Mouse (Mus musculus) MEL (cell line): ENCODE data around the gene Pfn1. TPM values are rescaled to one million over a fixed set of nuclear protein-coding genes. Genes with fewer than 3 reads are reported as not detected.

ENCODE experiments used
- DNase-seq: peaks from one replicate; pipeline ENCODE4 v3.0.0; 2011; ENCODE audit warnings: low read depth, low spot score
- H3K27ac ChIP-seq: 2 replicates; pipeline ENCODE4 v1.5.1; 2012; ENCODE audit warnings: low read depth, mild to moderate bottlenecking, control low read depth, low read length, moderate library complexity; ENCODE audit not compliant: control insufficient read depth
- H3K27me3 ChIP-seq, 2 experiments: fragments of 150-350 bp in 1 of 2; sonication (generic) in 1 of 2; 2 replicates each; pipeline ENCODE4 v1.6.1; 2012; ENCODE audit warnings: low read length in 2 of 2, mild to moderate bottlenecking in 2 of 2, improper control_type of control experiment in 1 of 2, moderate library complexity in 1 of 2; ENCODE audit not compliant: insufficient read depth in 2 of 2, control insufficient read depth in 1 of 2
- H3K36me3 ChIP-seq, 2 experiments: 2 replicates each; pipeline ENCODE4 v1.6.1; 2012 to 2014; ENCODE audit warnings: low read length in 2 of 2, improper control_type of control experiment in 1 of 2, inconsistent platforms in 1 of 2, mild to moderate bottlenecking in 1 of 2; ENCODE audit not compliant: insufficient read depth in 2 of 2, control insufficient read depth in 1 of 2
- H3K4me1 ChIP-seq, 2 experiments: fragments of 150-350 bp in 1 of 2; sonication (generic) in 1 of 2; 2 replicates each; pipeline ENCODE4 v1.6.1; 2012; ENCODE audit warnings: low read length in 2 of 2, improper control_type of control experiment in 1 of 2, mild to moderate bottlenecking in 1 of 2; ENCODE audit not compliant: insufficient read depth in 2 of 2, control insufficient read depth in 1 of 2
- H3K4me3 ChIP-seq, 2 experiments: fragments of 150-350 bp in 1 of 2; sonication (generic) in 1 of 2; 2 replicates each; pipeline ENCODE4 v1.5.1; 2012; ENCODE audit warnings: low read depth in 2 of 2, low read length in 2 of 2, mild to moderate bottlenecking in 2 of 2, moderate library complexity in 2 of 2, control low read depth in 1 of 2, improper control_type of control experiment in 1 of 2; ENCODE audit not compliant: control insufficient read depth in 1 of 2, insufficient read depth in 1 of 2
- H3K79me2 ChIP-seq: 2 replicates; pipeline ENCODE4 v1.6.1; 2012; ENCODE audit warnings: mild to moderate bottlenecking, low read length, moderate library complexity; ENCODE audit not compliant: control insufficient read depth, poor library complexity, insufficient read depth
- H3K9ac ChIP-seq: 2 replicates; pipeline ENCODE4 v1.6.1; 2012; ENCODE audit warnings: low read depth, mild to moderate bottlenecking, control low read depth, low read length, moderate library complexity; ENCODE audit not compliant: control insufficient read depth, poor library complexity, severe bottlenecking
- H3K9me3 ChIP-seq: fragments of 150-350 bp; sonication (generic); replicated peaks from 2 replicates; pipeline ENCODE4 v1.6.1; 2012; ENCODE audit warnings: mild to moderate bottlenecking, low read length, improper control_type of control experiment, moderate library complexity; ENCODE audit not compliant: insufficient read depth
- CHD1 ChIP-seq: IDR thresholded peaks from 2 replicates; pipeline ENCODE4 v1.6.1; 2012; ENCODE audit warnings: low read depth, mild to moderate bottlenecking, inconsistent platforms, low read length, improper control_type of control experiment
- EP300 ChIP-seq, 2 experiments: IDR thresholded peaks; 2 replicates each; pipeline ENCODE4 v1.6.1; 2011; ENCODE audit warnings: improper control_type of control experiment in 2 of 2, low read length in 2 of 2, low read depth in 1 of 2, mild to moderate bottlenecking in 1 of 2
- ETS1 ChIP-seq: IDR thresholded peaks from 2 replicates; pipeline ENCODE4 v1.6.1; 2012; ENCODE audit warnings: low read depth, mild to moderate bottlenecking, inconsistent platforms, low read length, improper control_type of control experiment, moderate library complexity
- GABPA ChIP-seq: IDR thresholded peaks from 2 replicates; pipeline ENCODE4 v1.6.1; 2012; ENCODE audit warnings: low read depth, mild to moderate bottlenecking, inconsistent platforms, low read length, improper control_type of control experiment, moderate library complexity
- GATA1 ChIP-seq: IDR thresholded peaks from 2 replicates; pipeline ENCODE4 v1.6.1; 2011; ENCODE audit warnings: low read depth, low read length, improper control_type of control experiment
- HCFC1 ChIP-seq: IDR thresholded peaks from 2 replicates; pipeline ENCODE4 v1.6.1; 2012; ENCODE audit warnings: low read depth, mild to moderate bottlenecking, inconsistent platforms, low read length, improper control_type of control experiment, moderate library complexity
- JUND ChIP-seq: IDR thresholded peaks from 2 replicates; pipeline ENCODE4 v1.6.1; 2011; ENCODE audit warnings: low read depth, mild to moderate bottlenecking, improper control_type of control experiment, low read length
- MAFK ChIP-seq: IDR thresholded peaks from 2 replicates; pipeline ENCODE4 v1.6.1; 2011; ENCODE audit warnings: low read depth, mild to moderate bottlenecking, low read length, improper control_type of control experiment, borderline replicate concordance
- POLR2AphosphoS5 ChIP-seq: IDR thresholded peaks from 2 replicates; pipeline ENCODE4 v1.6.1; 2012; ENCODE audit warnings: low read depth, borderline replicate concordance, mild to moderate bottlenecking, inconsistent platforms, low read length, moderate library complexity, mixed read lengths
- RCOR1 ChIP-seq: IDR thresholded peaks from 2 replicates; pipeline ENCODE4 v1.6.1; 2012; ENCODE audit warnings: low read depth, mild to moderate bottlenecking, inconsistent platforms, low read length, improper control_type of control experiment
- SIN3A ChIP-seq: IDR thresholded peaks from 2 replicates; pipeline ENCODE4 v1.6.1; 2012; ENCODE audit warnings: low read length, improper control_type of control experiment, inconsistent platforms
- TAL1 ChIP-seq: IDR thresholded peaks from 2 replicates; pipeline ENCODE4 v1.6.1; 2012; ENCODE audit warnings: mild to moderate bottlenecking, inconsistent platforms, low read length, moderate library complexity, mixed read lengths
- TBP ChIP-seq: IDR thresholded peaks from 2 replicates; pipeline ENCODE4 v1.8.0; 2011; ENCODE audit warnings: low read depth, low read length, improper control_type of control experiment
- TCF12 ChIP-seq: IDR thresholded peaks from 2 replicates; pipeline ENCODE4 v1.6.1; 2014; ENCODE audit warnings: low read depth, mild to moderate bottlenecking, inconsistent platforms, low read length, improper control_type of control experiment, moderate library complexity
- USF2 ChIP-seq, 2 experiments: IDR thresholded peaks; 2 replicates each; pipeline ENCODE4 v1.6.1; 2011 to 2012; ENCODE audit warnings: improper control_type of control experiment in 2 of 2, low read length in 2 of 2, borderline replicate concordance in 1 of 2, inconsistent platforms in 1 of 2, low read depth in 1 of 2, mild to moderate bottlenecking in 1 of 2; ENCODE audit not compliant: insufficient read depth in 1 of 2
- polyA plus RNA-seq, 2 experiments: library from polyadenylated mRNA; stranded (reverse) in 1 of 2; unstranded in 1 of 2; fragments of >175 nt in 1 of 2; fragments of >200 nt in 1 of 2; gene quantifications; 2 replicates each; pipeline versions ENCODE4 v1.2.1 to v1.2.4; 2012; ENCODE audit warnings: low replicate concordance in 2 of 2, low read depth in 1 of 2; ENCODE audit not compliant: insufficient read length in 2 of 2, insufficient read depth in 1 of 2, missing spikeins in 1 of 2
- total RNA-seq: library from RNA; depleted of rRNA; stranded (reverse); fragments of 300-350 nt; gene quantifications from 2 replicates; pipeline ENCODE4 v1.2.3, GENCODE M21; 2012

Gene Pfn1
- total and polyA plus RNA-seq, 3 experiments = 1,332 to 5,980 (median 2,392) TPM

- DNase-seq = peak; percentile 38
- Histone ChIP-seq H3K4me3 (peak overlapping the region; percentile 12 to 15; a peak in 3 of 4 replicates), H3K9ac (peak overlapping the region; percentile 92), H3K4me1 (peaks cover 12 to 52% of the 10 kb centered on the region in 2 experiments), H3K36me3 (peaks cover 17 to 54% of the 10 kb centered on the region in 2 experiments), H3K27me3 (no peaks in the 10 kb centered on the region), H3K9me3 (no peaks in the 10 kb centered on the region), H3K79me2 (peaks cover 80% of the 10 kb centered on the region), H3K27ac (peak overlapping the region; percentile 95)
- no peak for TF ChIP-seq ETS1
- 0 out of 2 replicates have a peak, but pooled peaks have one; percentile 33 for TF ChIP-seq POLR2AphosphoS5
Observed at GRCm38 (mm10) chr11:70649185-70649734, 5.2 kb downstream of the Pfn1 start.

- H3K27me3 ChIP-seq = no peaks in the 10 kb centered on the region
- H3K27ac ChIP-seq = peak overlapping the region; percentile 95
- peaks cover 12 to 52% of the 10 kb centered on the region in 2 experiments for H3K4me1 ChIP-seq
- TF ChIP-seq SIN3A (peak; percentile 59), HCFC1 (no peak), MAFK (0 out of 2 replicates have a peak, but pooled peaks have one; percentile 13), JUND (no peak), GATA1 (peak; percentile 90), USF2 (IDR thresholded peaks at IDR 0.05; ENCODE audit: borderline replicate concordance in 1 of 2, insufficient read depth in 1 of 2, low read depth in 1 of 2, low read length in 2 of 2) (no peak), EP300 (IDR thresholded peaks at IDR 0.05; ENCODE audit: low read depth in 1 of 2, low read length in 2 of 2) (peak; percentile 71 to 77; a peak in 3 of 4 replicates), ETS1 (peak; percentile 62), TBP (peak; percentile 16; the same call in 1 of the 2 replicates), TCF12 (peak; percentile 83), RCOR1 (peak; percentile 75), TAL1 (peak; percentile 78), GABPA (no peak), CHD1 (0 out of 2 replicates have a peak, but pooled peaks have one; percentile 13)
- DNase-seq = peak; percentile 84
- H3K9ac ChIP-seq = peak overlapping the region; percentile 92
- no peaks in the 10 kb centered on the region for H3K9me3 ChIP-seq
- H3K36me3 ChIP-seq = peaks cover 17 to 54% of the 10 kb centered on the region in 2 experiments
- H3K4me3 ChIP-seq = peak overlapping the region; percentile 54 to 83
- H3K79me2 ChIP-seq = peaks cover 72% of the 10 kb centered on the region
Observed at GRCm38 (mm10) chr11:70648512-70648911, 5.9 kb downstream of the Pfn1 start.
